Mouse (Mus musculus): ENCODE data around the gene Gm10277. TPM values are rescaled to one million over a fixed set of nuclear protein-coding genes. Genes with fewer than 3 reads are reported as not detected.
"Not testable (repeated sequence)": the region's sequence is repeated elsewhere in the genome, so short reads cannot be mapped to it uniquely, and the experiment has no call there.

Gene Gm10277
- polyA plus RNA-seq, 1 experiment from 2014 or later, result 1.4 TPM

- Histone ChIP-seq H3K9ac (ENCODE audit: low read length) (no peak overlapping the region), H3K4me3 (replicated peaks; ENCODE audit: low read length) (no peak overlapping the region), H3K9me3 (replicated peaks; ENCODE audit: control insufficient read depth, low read length) (no peaks in the 10 kb centered on the region), H3K27ac (ENCODE audit: low read length) (no peak overlapping the region), H3K36me3 (ENCODE audit: control insufficient read depth, insufficient read depth, low read length) (no peaks in the 10 kb centered on the region), H3K27me3 (ENCODE audit: control insufficient read depth, insufficient read depth, low read length) (no peaks in the 10 kb centered on the region), H3K4me2 (ENCODE audit: low read depth, low read length) (no peak overlapping the region), H3K4me1 (ENCODE audit: control insufficient read depth, insufficient read depth, low read length) (no peaks in the 10 kb centered on the region)
- 67% methylated on average over 3 of the region's 3 CpGs for WGBS
- no peak for ATAC-seq (ENCODE audit: insufficient read depth, low FRiP score)
Measured at GRCm38 (mm10) chr11:77753469-77753868, 34.1 kb downstream of the Gm10277 start.

- no peaks in the 10 kb centered on the region for H3K36me3 ChIP-seq (ENCODE audit: control insufficient read depth, insufficient read depth, low read length)
- H3K4me3 ChIP-seq (replicated peaks; ENCODE audit: low read length), result no peak overlapping the region
- no peak overlapping the region for H3K27ac ChIP-seq (ENCODE audit: low read length)
- H3K4me1 ChIP-seq (ENCODE audit: control insufficient read depth, insufficient read depth, low read length), result no peaks in the 10 kb centered on the region
- H3K9me3 ChIP-seq (replicated peaks; ENCODE audit: control insufficient read depth, low read length), result no peaks in the 10 kb centered on the region
- no peak overlapping the region for H3K9ac ChIP-seq (ENCODE audit: low read length)
- H3K27me3 ChIP-seq (ENCODE audit: control insufficient read depth, insufficient read depth, low read length), result no peaks in the 10 kb centered on the region
- no peak overlapping the region for H3K4me2 ChIP-seq (ENCODE audit: low read depth, low read length)
- no peak for ATAC-seq (ENCODE audit: insufficient read depth, low FRiP score)
- 64% methylated on average over 5 of the region's 5 CpGs for WGBS
Measured at GRCm38 (mm10) chr11:77752525-77752924, 35.0 kb downstream of the Gm10277 start.

- no peaks in the 10 kb centered on the region for H3K27me3 ChIP-seq (ENCODE audit: control insufficient read depth, insufficient read depth, low read length)
- H3K9me3 ChIP-seq (replicated peaks; ENCODE audit: control insufficient read depth, low read length), result no peaks in the 10 kb centered on the region
- no peak for ATAC-seq (ENCODE audit: insufficient read depth, low FRiP score)
- H3K4me3 ChIP-seq (replicated peaks; ENCODE audit: low read length), result no peak overlapping the region
- no peak overlapping the region for H3K27ac ChIP-seq (ENCODE audit: low read length)
- H3K4me1 ChIP-seq (ENCODE audit: control insufficient read depth, insufficient read depth, low read length), result no peaks in the 10 kb centered on the region
- no peaks in the 10 kb centered on the region for H3K36me3 ChIP-seq (ENCODE audit: control insufficient read depth, insufficient read depth, low read length)
- H3K4me2 ChIP-seq (ENCODE audit: low read depth, low read length), result no peak overlapping the region
- 88% methylated on average over 5 of the region's 5 CpGs for WGBS
- no peak overlapping the region for H3K9ac ChIP-seq (ENCODE audit: low read length)
Measured at GRCm38 (mm10) chr11:77748996-77749395, 38.6 kb downstream of the Gm10277 start.

GRCm38 (mm10) chr11:77747103-77747502, 40.4 kb downstream of the Gm10277 start:
- not testable (repeated sequence) for H3K9ac ChIP-seq (ENCODE audit: low read length); H3K9me3 ChIP-seq (replicated peaks; ENCODE audit: control insufficient read depth, low read length); H3K4me1 ChIP-seq (ENCODE audit: control insufficient read depth, insufficient read depth, low read length); H3K36me3 ChIP-seq (ENCODE audit: control insufficient read depth, insufficient read depth, low read length); ATAC-seq (ENCODE audit: insufficient read depth, low FRiP score); H3K4me2 ChIP-seq (ENCODE audit: low read depth, low read length); H3K27me3 ChIP-seq (ENCODE audit: control insufficient read depth, insufficient read depth, low read length); H3K4me3 ChIP-seq (replicated peaks; ENCODE audit: low read length); H3K27ac ChIP-seq (ENCODE audit: low read length)
- 96% methylated on average over 13 of the region's 15 CpGs for WGBS

GRCm38 (mm10) chr11:77746652-77747051, 40.9 kb downstream of the Gm10277 start:
- Histone ChIP-seq H3K27me3 (ENCODE audit: control insufficient read depth, insufficient read depth, low read length) (no peaks in the 10 kb centered on the region), H3K4me1 (ENCODE audit: control insufficient read depth, insufficient read depth, low read length) (no peaks in the 10 kb centered on the region), H3K9me3 (replicated peaks; ENCODE audit: control insufficient read depth, low read length) (no peaks in the 10 kb centered on the region), H3K4me2 (ENCODE audit: low read depth, low read length) (no peak overlapping the region), H3K36me3 (ENCODE audit: control insufficient read depth, insufficient read depth, low read length) (no peaks in the 10 kb centered on the region), H3K4me3 (replicated peaks; ENCODE audit: low read length) (no peak overlapping the region), H3K9ac (ENCODE audit: low read length) (no peak overlapping the region), H3K27ac (ENCODE audit: low read length) (no peak overlapping the region)
- no peak for ATAC-seq (ENCODE audit: insufficient read depth, low FRiP score)
- WGBS, result 80% methylated on average over 4 of the region's 4 CpGs

- H3K9me3 ChIP-seq (replicated peaks; ENCODE audit: control insufficient read depth, low read length), result no peaks in the 10 kb centered on the region
- no peak overlapping the region for H3K9ac ChIP-seq (ENCODE audit: low read length)
- H3K27me3 ChIP-seq (ENCODE audit: control insufficient read depth, insufficient read depth, low read length), result no peaks in the 10 kb centered on the region
- no peak overlapping the region for H3K4me3 ChIP-seq (replicated peaks; ENCODE audit: low read length)
- no peaks in the 10 kb centered on the region for H3K4me1 ChIP-seq (ENCODE audit: control insufficient read depth, insufficient read depth, low read length)
- no peaks in the 10 kb centered on the region for H3K36me3 ChIP-seq (ENCODE audit: control insufficient read depth, insufficient read depth, low read length)
- 32% methylated on average over 6 of the region's 6 CpGs for WGBS
- no peak overlapping the region for H3K4me2 ChIP-seq (ENCODE audit: low read depth, low read length)
- H3K27ac ChIP-seq (ENCODE audit: low read length), result no peak overlapping the region
- no peak for ATAC-seq (ENCODE audit: insufficient read depth, low FRiP score)
Measured at GRCm38 (mm10) chr11:77743966-77744365, 43.6 kb downstream of the Gm10277 start.

- Histone ChIP-seq H3K4me2 (ENCODE audit: low read depth, low read length) (no peak overlapping the region), H3K4me3 (replicated peaks; ENCODE audit: low read length) (no peak overlapping the region), H3K9ac (ENCODE audit: low read length) (no peak overlapping the region), H3K27me3 (ENCODE audit: control insufficient read depth, insufficient read depth, low read length) (no peaks in the 10 kb centered on the region), H3K27ac (ENCODE audit: low read length) (no peak overlapping the region), H3K9me3 (replicated peaks; ENCODE audit: control insufficient read depth, low read length) (no peaks in the 10 kb centered on the region), H3K4me1 (ENCODE audit: control insufficient read depth, insufficient read depth, low read length) (no peaks in the 10 kb centered on the region), H3K36me3 (ENCODE audit: control insufficient read depth, insufficient read depth, low read length) (no peaks in the 10 kb centered on the region)
- WGBS, result 44% methylated on average over 7 of the region's 7 CpGs
- no peak for ATAC-seq (ENCODE audit: insufficient read depth, low FRiP score)
Measured at GRCm38 (mm10) chr11:77738555-77738954, 49.0 kb downstream of the Gm10277 start.

- Histone ChIP-seq H3K36me3 (ENCODE audit: control insufficient read depth, insufficient read depth, low read length) (no peaks in the 10 kb centered on the region), H3K27ac (ENCODE audit: low read length) (no peak overlapping the region), H3K9ac (ENCODE audit: low read length) (no peak overlapping the region), H3K4me1 (ENCODE audit: control insufficient read depth, insufficient read depth, low read length) (no peaks in the 10 kb centered on the region), H3K27me3 (ENCODE audit: control insufficient read depth, insufficient read depth, low read length) (no peaks in the 10 kb centered on the region), H3K9me3 (replicated peaks; ENCODE audit: control insufficient read depth, low read length) (no peaks in the 10 kb centered on the region), H3K4me3 (replicated peaks; ENCODE audit: low read length) (no peak overlapping the region), H3K4me2 (ENCODE audit: low read depth, low read length) (no peak overlapping the region)
- no peak for ATAC-seq (ENCODE audit: insufficient read depth, low FRiP score)
- under 1% methylated on average over 6 of the region's 6 CpGs for WGBS
Measured at GRCm38 (mm10) chr11:77737289-77737688, 50.3 kb downstream of the Gm10277 start.

Measured in stomach, embryonic 16.5 days (tissue).